Mouse (Mus musculus) bone marrow, adult 2 months (tissue): Measurements from ENCODE around the gene Cdh23.

Source experiments
- CTCF ChIP-seq: fragments of 200-500 bp; IDR thresholded peaks from 2 replicates; pipeline ENCODE4 v1.5.1; 2011; ENCODE audit warnings: low read length, control low read depth; ENCODE audit not compliant: control insufficient read depth, insufficient read depth
- POLR2A ChIP-seq: fragments of 200-500 bp; IDR thresholded peaks from 2 replicates; pipeline ENCODE4 v1.6.1; 2011; ENCODE audit warnings: low read depth, mild to moderate bottlenecking, control low read depth, low read length, borderline replicate concordance; ENCODE audit not compliant: control insufficient read depth

DNA sequence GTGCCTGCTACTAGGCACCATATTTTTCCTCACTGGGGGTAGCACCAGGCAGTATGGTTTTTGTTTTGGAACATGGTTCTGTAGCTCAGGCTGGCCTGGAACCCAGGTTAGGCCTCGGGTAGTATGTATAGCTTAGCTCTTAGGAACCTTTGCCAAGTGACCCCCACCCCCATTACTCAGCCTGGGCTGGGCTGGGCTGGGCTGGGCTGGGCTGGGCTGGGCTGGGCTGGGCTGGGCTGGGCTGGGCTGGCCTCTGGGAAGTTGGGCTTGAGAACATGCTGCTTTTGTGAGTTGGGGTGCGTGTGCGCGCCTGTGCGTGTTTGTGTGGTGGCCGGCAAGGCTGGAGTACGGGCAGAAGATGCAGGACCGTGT is 405.6 kb downstream of the Cdh23 start:
- no peak for TF ChIP-seq CTCF
- no peak for TF ChIP-seq POLR2A
